Mouse (Mus musculus) embryonic facial prominence, embryonic 14.5 days (tissue): ENCODE data around the gene Srsf1. TPM values are rescaled to one million over a fixed set of nuclear protein-coding genes. Genes with fewer than 3 reads are reported as not detected.

Experiments
- ATAC-seq: fragments of 200-750 bp; cut with Nextera tagmentation; 2 replicates; pipeline ENCODE4 v1.8.0; 2017; ENCODE audit warnings: low read depth, moderate number of reproducible peaks, moderate TSS enrichment
- DNase-seq: peaks from one replicate; pipeline ENCODE4 v3.0.0-alpha.2; 2015; ENCODE audit warnings: low spot score
- H3K27ac ChIP-seq: fragments of 300-500 bp; sonication (generic); replicated peaks from 2 replicates; pipeline ENCODE4 v1.5.1; 2014; ENCODE audit warnings: low read depth, mild to moderate bottlenecking, low read length, moderate library complexity
- H3K27me3 ChIP-seq: fragments of 300-500 bp; sonication (generic); replicated peaks from 2 replicates; pipeline ENCODE4 v1.6.1; 2014; ENCODE audit warnings: low read length; ENCODE audit not compliant: control insufficient read depth, insufficient read depth
- H3K36me3 ChIP-seq: fragments of 300-500 bp; sonication (generic); 2 replicates; pipeline ENCODE4 v1.6.1; 2014; ENCODE audit warnings: low read length, mixed read lengths; ENCODE audit not compliant: control insufficient read depth, insufficient read depth
- H3K4me1 ChIP-seq: fragments of 300-500 bp; sonication (generic); 2 replicates; pipeline ENCODE4 v1.6.1; 2014; ENCODE audit warnings: antibody characterized with exemption, low read length; ENCODE audit not compliant: control insufficient read depth, insufficient read depth
- H3K4me2 ChIP-seq: fragments of 300-500 bp; sonication (generic); 2 replicates; pipeline ENCODE4 v1.6.1; 2014; ENCODE audit warnings: low read depth, mild to moderate bottlenecking, low read length, moderate library complexity, mixed read lengths
- H3K4me3 ChIP-seq: fragments of 300-500 bp; sonication (generic); 2 replicates; pipeline ENCODE4 v1.5.1; 2014; ENCODE audit warnings: low read depth, mild to moderate bottlenecking, low read length
- H3K9ac ChIP-seq: fragments of 300-500 bp; sonication (generic); 2 replicates; pipeline ENCODE4 v1.6.1; 2014; ENCODE audit warnings: low read depth, mild to moderate bottlenecking, low read length, moderate library complexity, mixed read lengths
- H3K9me3 ChIP-seq: fragments of 300-500 bp; sonication (generic); 2 replicates; pipeline ENCODE4 v1.6.1; 2016; ENCODE audit warnings: low read length; ENCODE audit not compliant: control insufficient read depth
- WGBS: fragments of 180-500 bp; shearing (Covaris S2); extraction: QIAGEN DNeasy Blood & Tissue Kit; methylation state at CpG from one replicate; pipeline ENCODE4 v1.1.7; 2014; 5-methylcytosine and 5-hydroxymethylcytosine counted together
- polyA plus RNA-seq: library from polyadenylated mRNA; unstranded; fragments of >200 nt; fragmentation: Nextera tagmentation; extraction: Ambion mirVana; gene quantifications from 2 replicates; pipeline ENCODE4 v1.2.1, GENCODE M21; 2014

The Srsf1 gene
- polyA plus RNA-seq, 1 experiment from 2014 or later = 291 TPM

DNA sequence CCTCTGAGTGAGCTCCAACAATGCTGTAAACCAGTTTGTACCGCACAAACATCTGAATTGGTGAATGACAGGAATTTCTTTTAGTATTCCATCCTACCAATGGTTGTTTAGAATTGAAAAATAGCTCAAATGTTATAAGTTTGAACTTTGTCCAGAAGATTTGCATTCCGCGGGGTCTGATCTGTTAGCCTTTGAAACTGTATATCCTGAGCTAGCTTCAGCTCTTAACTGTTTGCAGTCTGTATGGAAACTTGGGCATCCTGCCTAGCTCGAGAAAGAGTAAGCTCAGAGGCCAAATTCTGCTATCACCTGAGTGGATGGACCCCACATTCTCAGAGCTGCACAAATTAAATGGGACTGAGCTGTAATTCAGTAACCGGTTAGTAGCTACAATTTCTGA, 23.9 kb downstream of the Srsf1 start:
- Histone ChIP-seq H3K27ac (no peak overlapping the region), H3K36me3 (peaks cover 31% of the 10 kb centered on the region), H3K4me3 (peak overlapping the region; percentile 98), H3K9ac (no peak overlapping the region), H3K4me2 (peak overlapping the region; percentile 77), H3K4me1 (peaks cover 26% of the 10 kb centered on the region), H3K9me3 (no peaks in the 10 kb centered on the region), H3K27me3 (no peaks in the 10 kb centered on the region)
- 23% methylated on average over 5 of the region's 5 CpGs for WGBS
- DNase-seq (peak; percentile 67), ATAC-seq (no peak)

DNA sequence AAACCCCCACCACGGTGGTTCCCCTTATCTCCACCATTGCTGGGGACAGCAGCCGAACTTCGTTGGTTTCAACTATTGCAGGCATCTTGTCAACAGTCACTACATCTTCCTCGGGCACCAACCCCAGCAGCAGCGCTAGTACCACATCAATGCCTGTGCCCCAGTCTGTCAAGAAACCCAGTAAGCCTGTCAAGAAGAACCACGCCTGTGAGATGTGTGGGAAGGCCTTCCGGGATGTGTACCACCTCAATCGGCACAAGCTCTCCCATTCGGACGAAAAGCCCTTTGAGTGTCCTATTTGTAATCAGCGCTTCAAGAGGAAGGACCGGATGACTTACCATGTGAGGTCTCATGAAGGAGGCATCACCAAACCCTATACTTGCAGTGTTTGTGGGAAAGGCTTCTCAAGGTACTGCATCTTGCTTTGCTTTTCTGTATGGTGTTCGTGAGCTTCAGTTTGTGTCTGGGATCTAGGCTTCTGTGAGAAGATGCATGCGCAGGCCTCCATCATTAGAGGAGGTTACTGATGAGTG, 26.2 kb downstream of the Srsf1 start:
- WGBS = 81% methylated on average over 14 of the region's 14 CpGs
- no peak for ATAC-seq
- peaks cover 52% of the 10 kb centered on the region for H3K36me3 ChIP-seq

DNA sequence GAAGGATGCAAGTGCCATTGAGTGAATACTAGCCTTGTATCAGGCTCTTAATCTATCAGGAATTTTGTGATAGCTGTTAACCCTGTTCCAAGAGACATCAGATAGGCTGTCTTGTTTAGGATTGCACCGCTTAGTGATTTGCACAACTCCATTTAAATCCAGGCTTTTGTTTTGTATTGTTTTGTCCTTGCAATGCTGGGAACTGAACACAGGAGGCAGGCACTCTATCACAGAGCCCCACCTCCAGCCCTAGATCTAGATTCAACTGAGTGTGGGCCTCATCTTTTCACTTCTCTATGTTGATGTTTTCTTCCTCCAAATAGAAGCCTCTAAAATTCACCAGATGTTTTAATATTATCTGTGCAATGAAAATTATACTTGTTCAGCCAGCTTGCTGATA, 28.5 kb downstream of the Srsf1 start:
- Histone ChIP-seq H3K9ac (no peak overlapping the region), H3K4me2 (no peak overlapping the region), H3K36me3 (peaks cover 75% of the 10 kb centered on the region), H3K4me1 (peaks cover 11% of the 10 kb centered on the region), H3K9me3 (no peaks in the 10 kb centered on the region), H3K27me3 (no peaks in the 10 kb centered on the region), H3K27ac (no peak overlapping the region), H3K4me3 (no peak overlapping the region)
- DNase-seq (no peak), ATAC-seq (no peak)
- 78% methylated on average over 1 of the region's 1 CpGs for WGBS

More for the DNA sequence above, 26.2 kb downstream of the Srsf1 start:
- peaks cover 21% of the 10 kb centered on the region for H3K4me1 ChIP-seq
- H3K4me3 ChIP-seq = no peak overlapping the region
- H3K4me2 ChIP-seq = no peak overlapping the region
- H3K9me3 ChIP-seq = no peaks in the 10 kb centered on the region
- DNase-seq = no peak
- no peak overlapping the region for H3K27ac ChIP-seq
- no peaks in the 10 kb centered on the region for H3K27me3 ChIP-seq
- H3K9ac ChIP-seq = no peak overlapping the region

DNA sequence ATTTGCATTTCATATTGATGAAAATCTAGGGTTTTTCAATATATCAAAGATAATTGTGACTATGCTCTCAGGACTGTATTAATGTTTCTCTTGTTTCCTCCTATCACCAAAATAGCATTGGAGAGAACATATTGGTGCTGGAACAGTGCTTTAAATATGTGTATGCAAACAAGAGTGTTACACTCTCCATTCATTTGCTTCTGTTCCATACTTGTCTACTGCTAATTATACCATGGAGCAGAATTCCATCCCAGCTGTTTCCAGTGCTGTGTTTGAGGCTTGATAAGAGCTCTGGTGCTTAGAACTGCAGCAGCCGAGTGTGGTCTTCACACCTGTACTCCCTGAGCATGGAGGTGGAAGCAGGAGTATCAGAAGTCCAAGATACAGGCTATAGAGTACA, 29.2 kb downstream of the Srsf1 start:
- ATAC-seq = no peak
- Histone ChIP-seq H3K36me3 (peaks cover 82% of the 10 kb centered on the region), H3K4me1 (peaks cover 4% of the 10 kb centered on the region), H3K4me3 (no peak overlapping the region), H3K27ac (no peak overlapping the region), H3K4me2 (no peak overlapping the region), H3K9ac (no peak overlapping the region), H3K27me3 (no peaks in the 10 kb centered on the region), H3K9me3 (no peaks in the 10 kb centered on the region)
- DNase-seq = no peak
- 85% methylated on average over 1 of the region's 1 CpGs for WGBS

DNA sequence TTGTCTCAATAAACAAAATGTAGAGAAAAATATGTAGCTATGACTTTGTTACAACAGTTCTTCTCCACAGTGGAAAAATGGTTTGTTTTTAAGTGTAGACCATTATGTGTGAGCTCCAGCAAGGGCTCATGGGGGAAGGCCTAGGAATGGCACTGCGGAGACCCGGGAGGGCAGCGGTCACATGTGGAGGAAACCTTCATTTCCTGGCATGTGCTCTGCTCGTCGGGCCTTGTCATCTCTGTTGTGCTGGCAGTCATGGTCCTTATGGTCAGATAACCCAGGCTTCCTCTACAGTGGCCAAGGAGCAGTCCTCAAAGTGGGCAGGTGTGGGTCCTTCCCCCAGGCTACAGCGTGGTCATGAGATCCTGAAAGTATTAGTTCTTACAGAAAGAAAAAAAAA, 36.5 kb downstream of the Srsf1 start:
- Histone ChIP-seq H3K9ac (no peak overlapping the region), H3K27ac (no peak overlapping the region), H3K9me3 (no peaks in the 10 kb centered on the region), H3K4me3 (no peak overlapping the region), H3K4me1 (peaks cover 5% of the 10 kb centered on the region), H3K27me3 (no peaks in the 10 kb centered on the region), H3K36me3 (peaks cover 60% of the 10 kb centered on the region), H3K4me2 (no peak overlapping the region)
- DNase-seq = no peak
- ATAC-seq = no peak
- 68% methylated on average over 6 of the region's 6 CpGs for WGBS

DNA sequence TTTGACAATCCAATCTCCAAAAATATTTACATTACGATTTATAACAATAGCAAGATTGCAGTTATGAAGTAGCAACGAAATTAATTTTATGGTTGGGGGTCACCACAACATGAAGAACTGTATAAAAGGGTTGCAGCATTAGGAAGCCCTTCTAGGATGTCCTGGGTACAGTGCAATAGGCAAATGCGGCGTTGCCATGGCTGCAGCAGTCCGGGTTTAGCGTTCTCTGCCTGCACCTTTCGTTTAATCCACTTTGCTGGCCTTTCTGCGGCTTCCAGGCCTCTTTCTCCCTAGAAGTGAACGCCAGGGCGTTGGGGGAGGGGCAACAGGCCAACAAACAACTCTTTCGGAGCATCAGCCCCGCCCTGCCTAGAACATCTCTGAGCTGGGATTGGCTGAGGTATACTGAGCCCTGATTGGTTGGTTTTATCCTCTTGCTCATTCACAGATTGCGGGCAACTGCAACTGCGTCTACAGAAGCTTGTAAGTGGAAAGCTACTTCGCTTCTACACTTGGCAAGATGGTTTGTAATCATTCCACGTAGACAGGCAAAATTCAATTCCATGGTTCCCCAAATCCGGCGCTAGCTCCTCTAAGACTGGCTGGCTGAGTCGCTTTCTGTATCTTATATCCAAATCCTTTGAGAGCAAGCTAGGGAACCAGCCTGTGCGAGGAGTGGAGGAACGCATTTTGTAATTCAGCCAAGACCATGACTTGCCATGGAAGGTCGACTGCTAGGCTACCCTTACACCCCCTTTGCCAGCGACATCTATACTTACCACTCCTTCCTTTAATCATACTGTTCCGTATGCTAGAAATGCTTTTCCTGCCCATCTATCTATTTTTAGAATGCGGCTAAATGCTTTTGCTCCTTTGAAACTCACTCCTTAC, 39.8 kb downstream of the Srsf1 start:
- Histone ChIP-seq H3K9me3 (no peaks in the 10 kb centered on the region), H3K4me3 (peak overlapping the region; percentile 29), H3K4me2 (peak overlapping the region; percentile 61), H3K27me3 (no peaks in the 10 kb centered on the region), H3K36me3 (peaks cover 27% of the 10 kb centered on the region), H3K4me1 (peaks cover 5% of the 10 kb centered on the region), H3K9ac (peak overlapping the region; percentile 46; the same call in 1 of the 2 replicates), H3K27ac (peak overlapping the region; percentile 69)
- ATAC-seq (peak; percentile 97), DNase-seq (peak; percentile 98)
- WGBS = 6% methylated on average over 25 of the region's 25 CpGs

DNA sequence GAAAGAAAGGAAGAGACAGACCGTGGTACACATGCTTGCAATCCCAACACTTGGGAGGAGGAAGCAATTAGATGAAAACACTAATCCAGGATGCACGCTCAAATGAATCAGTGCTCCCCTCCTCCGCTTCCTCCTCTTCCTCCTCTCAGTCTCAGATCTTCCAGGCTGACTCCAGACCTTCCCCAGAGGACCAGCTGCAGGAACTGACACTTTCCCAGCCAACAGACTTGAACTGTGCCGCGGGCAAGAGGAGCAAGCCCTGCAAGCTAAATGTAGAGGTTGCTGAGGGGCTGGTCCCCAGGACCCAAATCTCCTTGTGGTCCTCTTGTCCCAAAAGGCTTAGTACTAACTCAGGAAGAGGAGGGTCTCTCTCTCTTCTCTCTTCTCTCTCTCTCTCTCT, 42.0 kb downstream of the Srsf1 start:
- no peak for ATAC-seq
- no peaks in the 10 kb centered on the region for H3K27me3 ChIP-seq

DNA sequence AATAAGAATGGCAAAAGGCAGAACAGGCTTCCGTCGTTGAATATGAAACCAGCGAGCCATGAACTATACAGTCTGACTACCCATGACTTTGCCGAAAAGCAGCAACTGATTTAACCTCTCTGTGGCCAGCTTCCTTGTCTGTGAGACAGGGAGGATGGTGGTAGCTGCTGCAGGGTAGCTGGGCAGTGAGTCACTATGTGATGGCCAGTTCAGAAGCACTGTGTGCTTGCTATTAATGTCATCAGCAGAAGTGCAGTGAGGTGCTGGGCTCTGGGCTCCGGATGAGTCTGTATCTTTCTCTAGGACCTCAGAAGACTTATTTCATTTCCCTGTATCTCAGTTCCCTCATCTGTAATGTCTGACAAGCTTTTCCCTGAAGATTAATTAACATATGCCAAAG, 43.1 kb downstream of the Srsf1 start:
- H3K27ac ChIP-seq = no peak overlapping the region
- ATAC-seq = no peak
- H3K4me2 ChIP-seq = no peak overlapping the region
- no peaks in the 10 kb centered on the region for H3K9me3 ChIP-seq
- no peak overlapping the region for H3K9ac ChIP-seq
- H3K36me3 ChIP-seq = 0 out of 2 replicates have a peak, but pooled peaks cover under 1% of the 10 kb centered on the region
- H3K27me3 ChIP-seq = no peaks in the 10 kb centered on the region
- no peak for DNase-seq
- WGBS = 71% methylated on average over 5 of the region's 5 CpGs
- no peak overlapping the region for H3K4me3 ChIP-seq
- H3K4me1 ChIP-seq = peaks cover 5% of the 10 kb centered on the region

More for the DNA sequence above, 42.0 kb downstream of the Srsf1 start:
- Histone ChIP-seq H3K36me3 (peaks cover 12% of the 10 kb centered on the region; the same call in 1 of the 2 replicates), H3K4me1 (peaks cover 5% of the 10 kb centered on the region), H3K4me3 (no peak overlapping the region), H3K4me2 (no peak overlapping the region), H3K9me3 (no peaks in the 10 kb centered on the region), H3K27ac (no peak overlapping the region), H3K9ac (no peak overlapping the region)
- no peak for DNase-seq
- 56% methylated on average over 5 of the region's 5 CpGs for WGBS
